Mouse (Mus musculus): Measurements from ENCODE around the gene Rundc1. TPM values are rescaled to one million over a fixed set of nuclear protein-coding genes. Genes with fewer than 3 reads are reported as not detected.
A peak's percentile ranks its signal among the peaks of the same experiment; 100 is the strongest.
"Not testable (repeated sequence)": the region's sequence is repeated elsewhere in the genome, so short reads cannot be mapped to it uniquely, and the experiment has no call there.

Gene Rundc1
- polyA plus RNA-seq (2014; fragmentation: Nextera tagmentation; extraction: Ambion mirVana): 8.2 and 16.1 TPM in 2 replicates

DNA sequence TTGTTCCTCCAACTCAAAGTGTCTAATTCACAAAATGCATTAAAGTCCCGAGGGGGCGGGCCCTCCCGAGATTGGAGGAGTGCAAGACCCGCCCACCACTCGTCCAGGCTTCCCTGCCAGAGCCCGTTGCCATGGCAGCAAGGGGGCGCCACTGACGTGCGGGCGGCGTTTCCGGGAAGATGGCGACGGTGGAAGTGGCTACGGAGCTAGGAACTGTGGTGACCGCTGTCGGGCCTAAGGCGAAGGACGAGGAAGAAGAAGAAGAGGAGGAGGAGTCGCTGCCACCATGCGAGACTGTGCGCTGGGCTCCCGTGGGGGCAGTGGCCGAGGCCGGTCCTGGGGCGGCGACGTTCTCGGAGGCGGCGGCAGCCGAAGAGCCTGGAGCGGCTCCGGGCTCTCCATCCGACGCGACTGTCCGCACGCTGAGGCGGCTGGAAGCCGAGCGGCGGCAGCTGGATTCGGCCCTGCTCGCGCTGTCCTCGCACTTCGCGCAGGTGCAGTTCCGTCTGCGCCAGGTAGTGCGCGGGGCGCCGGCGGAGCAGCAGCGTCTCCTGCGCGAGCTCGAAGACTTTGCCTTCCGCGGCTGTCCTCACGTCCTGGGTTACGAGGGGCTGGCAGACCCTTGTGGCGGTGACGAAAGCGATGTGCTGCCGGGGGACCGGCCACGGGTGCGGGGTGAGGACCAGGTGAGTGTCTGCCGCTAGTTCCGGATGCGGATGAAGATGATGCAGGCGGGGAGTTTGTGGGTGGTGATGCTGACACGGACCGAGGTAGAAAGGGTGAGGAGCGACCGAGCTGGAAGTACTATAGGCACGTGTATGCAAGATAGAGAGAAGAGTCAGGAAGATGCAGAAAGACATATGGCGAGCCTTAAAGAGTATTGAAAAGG is at the start of gene Rundc1, which contains the start of gene Ptges3l:
Rundc1 (plus strand) TSS at position 161 of the 889 bp plus-strand sequence.
Ptges3l (minus strand) TSS at position 409 of the 889 bp plus-strand sequence.
- under 1% methylated on average over 69 of the region's 81 CpGs for WGBS
- Histone ChIP-seq H3K27me3 (ENCODE audit: control insufficient read depth, insufficient read depth, low read length) (no peaks in the 10 kb centered on the region), H3K9me3 (ENCODE audit: control insufficient read depth, low read length) (no peaks in the 10 kb centered on the region), H3K4me2 (replicated peaks; ENCODE audit: low read depth, low read length) (peak within 1 kb of the TSS; percentile 78), H3K4me1 (ENCODE audit: control insufficient read depth, insufficient read depth, low read length) (peaks cover 19% of the 10 kb centered on the region), H3K36me3 (ENCODE audit: control insufficient read depth, insufficient read depth, low read length) (peaks cover 8% of the 10 kb centered on the region), H3K27ac (ENCODE audit: low read depth, low read length) (peak within 1 kb of the TSS; percentile 80), H3K4me3 (ENCODE audit: low read length) (peak within 1 kb of the TSS; percentile 95), H3K9ac (ENCODE audit: low read depth, low read length) (peak within 1 kb of the TSS; percentile 82)
- ATAC-seq (ENCODE audit: low FRiP score, low TSS enrichment): peak; percentile 93

- H3K27ac ChIP-seq (ENCODE audit: low read depth, low read length); H3K4me1 ChIP-seq (ENCODE audit: control insufficient read depth, insufficient read depth, low read length); H3K36me3 ChIP-seq (ENCODE audit: control insufficient read depth, insufficient read depth, low read length); H3K9me3 ChIP-seq (ENCODE audit: control insufficient read depth, low read length); H3K4me3 ChIP-seq (ENCODE audit: low read length); H3K4me2 ChIP-seq (replicated peaks; ENCODE audit: low read depth, low read length); H3K9ac ChIP-seq (ENCODE audit: low read depth, low read length); H3K27me3 ChIP-seq (ENCODE audit: control insufficient read depth, insufficient read depth, low read length); ATAC-seq (ENCODE audit: low FRiP score, low TSS enrichment): not testable (repeated sequence)
- WGBS: 91% methylated on average over 8 of the region's 8 CpGs
These were observed 46.7 kb upstream of the Rundc1 start for GRCm38 (mm10) chr11:101378196-101378595.

DNA sequence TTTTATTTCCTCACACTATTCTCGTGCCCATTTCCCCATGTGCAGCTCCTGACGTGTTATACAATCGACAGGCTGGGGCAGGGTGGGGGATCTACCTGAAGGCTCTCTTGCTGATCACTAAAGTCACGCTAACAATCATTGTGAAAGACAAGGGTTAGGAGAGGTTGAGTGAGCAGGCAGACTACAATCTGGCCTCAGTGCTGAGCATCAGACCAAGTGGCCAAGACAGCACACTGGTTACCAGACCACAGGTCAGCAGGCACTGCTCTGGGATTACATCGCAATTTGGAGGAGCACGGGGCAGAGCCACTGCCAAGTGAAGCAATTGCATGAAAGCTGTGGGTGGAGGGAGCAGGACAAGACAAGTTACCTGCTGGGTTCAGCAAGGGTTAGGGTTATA is 46.0 kb upstream of the Rundc1 start:
- Histone ChIP-seq H3K9ac (ENCODE audit: low read depth, low read length) (no peak overlapping the region), H3K4me2 (replicated peaks; ENCODE audit: low read depth, low read length) (no peak overlapping the region), H3K27me3 (ENCODE audit: control insufficient read depth, insufficient read depth, low read length) (no peaks in the 10 kb centered on the region), H3K27ac (ENCODE audit: low read depth, low read length) (no peak overlapping the region), H3K4me3 (ENCODE audit: low read length) (no peak overlapping the region), H3K36me3 (ENCODE audit: control insufficient read depth, insufficient read depth, low read length) (no peaks in the 10 kb centered on the region), H3K4me1 (ENCODE audit: control insufficient read depth, insufficient read depth, low read length) (0 out of 2 replicates have a peak, but pooled peaks cover 3% of the 10 kb centered on the region), H3K9me3 (ENCODE audit: control insufficient read depth, low read length) (no peaks in the 10 kb centered on the region)
- ATAC-seq (ENCODE audit: low FRiP score, low TSS enrichment): no peak
- WGBS: 82% methylated on average over 6 of the region's 6 CpGs

GRCm38 (mm10) chr11:101381817-101382216 is 43.1 kb upstream of the Rundc1 start:
- no peak overlapping the region for H3K4me3 ChIP-seq (ENCODE audit: low read length)
- H3K27me3 ChIP-seq (ENCODE audit: control insufficient read depth, insufficient read depth, low read length): no peaks in the 10 kb centered on the region
- no peaks in the 10 kb centered on the region for H3K9me3 ChIP-seq (ENCODE audit: control insufficient read depth, low read length)
- no peak overlapping the region; the same call in 1 of the 2 replicates for H3K9ac ChIP-seq (ENCODE audit: low read depth, low read length)
- no peak for ATAC-seq (ENCODE audit: low FRiP score, low TSS enrichment)
- WGBS: 18% methylated on average over 4 of the region's 4 CpGs
- no peak overlapping the region for H3K27ac ChIP-seq (ENCODE audit: low read depth, low read length)
- 0 out of 2 replicates have a peak, but pooled peaks cover 3% of the 10 kb centered on the region for H3K4me1 ChIP-seq (ENCODE audit: control insufficient read depth, insufficient read depth, low read length)
- H3K4me2 ChIP-seq (replicated peaks; ENCODE audit: low read depth, low read length): no peak overlapping the region
- H3K36me3 ChIP-seq (ENCODE audit: control insufficient read depth, insufficient read depth, low read length): no peaks in the 10 kb centered on the region

GRCm38 (mm10) chr11:101395110-101395509 is 29.8 kb upstream of the Rundc1 start:
- H3K4me3 ChIP-seq (ENCODE audit: low read length): no peak overlapping the region
- no peak overlapping the region for H3K4me2 ChIP-seq (replicated peaks; ENCODE audit: low read depth, low read length)
- no peaks in the 10 kb centered on the region for H3K36me3 ChIP-seq (ENCODE audit: control insufficient read depth, insufficient read depth, low read length)
- no peak overlapping the region for H3K27ac ChIP-seq (ENCODE audit: low read depth, low read length)
- no peaks in the 10 kb centered on the region for H3K4me1 ChIP-seq (ENCODE audit: control insufficient read depth, insufficient read depth, low read length)
- ATAC-seq (ENCODE audit: low FRiP score, low TSS enrichment): peak; percentile 83
- no peaks in the 10 kb centered on the region for H3K27me3 ChIP-seq (ENCODE audit: control insufficient read depth, insufficient read depth, low read length)
- H3K9me3 ChIP-seq (ENCODE audit: control insufficient read depth, low read length): no peaks in the 10 kb centered on the region
- WGBS: 4% methylated on average over 8 of the region's 8 CpGs
- H3K9ac ChIP-seq (ENCODE audit: low read depth, low read length): no peak overlapping the region

DNA sequence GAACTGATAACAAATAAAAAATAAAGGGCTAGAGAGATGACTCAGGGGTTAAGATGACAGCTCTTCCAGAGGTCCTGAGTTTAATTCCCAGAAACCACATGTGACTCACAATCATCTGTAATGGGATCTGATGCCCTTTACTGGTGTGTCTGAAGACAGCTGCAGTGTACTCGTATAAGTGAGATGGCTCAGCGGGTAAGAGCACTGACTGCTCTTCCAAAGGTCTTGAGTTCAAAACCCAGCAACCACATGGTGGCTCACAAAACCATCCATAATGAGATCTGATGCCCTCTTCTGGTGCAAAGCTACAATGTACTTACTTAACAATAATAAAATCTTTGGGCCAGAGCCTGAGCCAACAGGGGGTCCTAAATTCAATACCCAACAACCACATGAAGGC is 9.6 kb upstream of the Rundc1 start:
- ATAC-seq (ENCODE audit: low FRiP score, low TSS enrichment): no peak
- Histone ChIP-seq H3K4me3 (ENCODE audit: low read length) (no peak overlapping the region), H3K9me3 (ENCODE audit: control insufficient read depth, low read length) (no peaks in the 10 kb centered on the region), H3K4me1 (ENCODE audit: control insufficient read depth, insufficient read depth, low read length) (peaks cover 8% of the 10 kb centered on the region), H3K27ac (ENCODE audit: low read depth, low read length) (no peak overlapping the region), H3K9ac (ENCODE audit: low read depth, low read length) (no peak overlapping the region), H3K4me2 (replicated peaks; ENCODE audit: low read depth, low read length) (no peak overlapping the region), H3K36me3 (ENCODE audit: control insufficient read depth, insufficient read depth, low read length) (peaks cover 36% of the 10 kb centered on the region), H3K27me3 (ENCODE audit: control insufficient read depth, insufficient read depth, low read length) (no peaks in the 10 kb centered on the region)
- 79% methylated on average over 2 of the region's 2 CpGs for WGBS

GRCm38 (mm10) chr11:101416433-101417100 is 8.3 kb upstream of the Rundc1 start:
- Histone ChIP-seq H3K9me3 (ENCODE audit: control insufficient read depth, low read length) (no peaks in the 10 kb centered on the region), H3K4me3 (ENCODE audit: low read length) (peak overlapping the region; percentile 94), H3K4me1 (ENCODE audit: control insufficient read depth, insufficient read depth, low read length) (peaks cover 8% of the 10 kb centered on the region), H3K27me3 (ENCODE audit: control insufficient read depth, insufficient read depth, low read length) (no peaks in the 10 kb centered on the region), H3K27ac (ENCODE audit: low read depth, low read length) (peak overlapping the region; percentile 13; the same call in 1 of the 2 replicates), H3K4me2 (replicated peaks; ENCODE audit: low read depth, low read length) (peak overlapping the region; percentile 85), H3K36me3 (ENCODE audit: control insufficient read depth, insufficient read depth, low read length) (peaks cover 23% of the 10 kb centered on the region), H3K9ac (ENCODE audit: low read depth, low read length) (peak overlapping the region; percentile 82)
- WGBS: 3% methylated on average over 11 of the region's 11 CpGs
- ATAC-seq (ENCODE audit: low FRiP score, low TSS enrichment): peak; percentile 41; the same call in 1 of the 2 replicates

- Histone ChIP-seq H3K36me3 (ENCODE audit: control insufficient read depth, insufficient read depth, low read length) (peaks cover 18% of the 10 kb centered on the region), H3K4me1 (ENCODE audit: control insufficient read depth, insufficient read depth, low read length) (peaks cover 8% of the 10 kb centered on the region), H3K9me3 (ENCODE audit: control insufficient read depth, low read length) (no peaks in the 10 kb centered on the region), H3K9ac (ENCODE audit: low read depth, low read length) (peak within 1 kb of the TSS; percentile 82), H3K27me3 (ENCODE audit: control insufficient read depth, insufficient read depth, low read length) (no peaks in the 10 kb centered on the region), H3K4me3 (ENCODE audit: low read length) (peak within 1 kb of the TSS; percentile 94), H3K4me2 (replicated peaks; ENCODE audit: low read depth, low read length) (peak within 1 kb of the TSS; percentile 85), H3K27ac (ENCODE audit: low read depth, low read length) (peak within 1 kb of the TSS; percentile 13; the same call in 1 of the 2 replicates)
- under 1% methylated on average over 45 of the region's 45 CpGs for WGBS
- ATAC-seq (ENCODE audit: low FRiP score, low TSS enrichment): peak; percentile 75
These were observed 7.6 kb upstream of the Rundc1 start, which contains the start of gene Aarsd1 for GRCm38 (mm10) chr11:101417101-101417855. TSS of gene Aarsd1 (minus strand) at chr11:101417615.
